Mouse (Mus musculus) lung, postnatal 4 days (tissue): ENCODE data around the gene Svs3b.
"Not testable (repeated sequence)": the region's sequence is repeated elsewhere in the genome, so short reads cannot be mapped to it uniquely, and the experiment has no call there.

Experiments
- DNase-seq, 2 experiments: peaks; one replicate each; pipeline ENCODE4 v3.0.0; 2021

Gene Svs3b

DNA sequence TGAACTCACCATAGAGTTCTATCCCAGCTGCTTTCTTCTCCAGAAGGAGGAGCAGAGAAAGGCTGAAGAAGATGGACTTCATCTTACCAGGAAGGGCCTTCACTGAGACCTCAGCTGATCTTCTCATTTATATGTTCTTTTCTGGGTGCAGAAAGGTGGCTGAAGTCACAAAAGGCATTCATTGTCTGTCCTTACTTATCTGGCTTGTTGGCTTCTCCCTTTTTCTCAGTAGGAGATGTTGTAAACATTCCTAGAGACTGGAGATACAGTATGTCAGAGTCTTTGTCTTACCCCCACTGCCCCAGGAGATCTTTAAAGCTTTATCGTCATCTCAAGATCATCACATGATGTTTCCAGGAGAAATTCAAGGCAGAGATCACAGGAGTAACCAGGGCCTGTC, at the start of gene Svs3b:
Gene Svs3b (minus strand): TSS at position 101 of the 400 bp plus-strand sequence.
- DNase-seq: not testable (repeated sequence)

DNA sequence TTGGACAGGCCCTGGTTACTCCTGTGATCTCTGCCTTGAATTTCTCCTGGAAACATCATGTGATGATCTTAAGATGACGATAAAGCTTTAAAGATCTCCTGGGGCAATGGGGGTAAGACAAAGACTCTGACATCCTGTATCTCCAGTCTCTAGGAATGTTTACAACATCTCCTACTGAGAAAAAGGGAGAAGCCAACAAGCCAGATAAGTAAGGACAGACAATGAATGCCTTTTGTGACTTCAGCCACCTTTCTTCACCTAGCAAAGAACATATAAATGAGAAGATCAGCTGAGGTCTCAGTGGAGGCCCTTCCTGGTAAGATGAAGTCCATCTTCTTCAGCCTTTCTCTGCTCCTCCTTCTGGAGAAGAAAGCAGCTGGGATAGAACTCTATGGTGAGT, 32.5 kb upstream of the Svs3b start, which contains the start of gene Svs3a:
Gene Svs3a (plus strand): TSS at position 301 of the 400 bp plus-strand sequence.
- not testable (repeated sequence) for DNase-seq

DNA sequence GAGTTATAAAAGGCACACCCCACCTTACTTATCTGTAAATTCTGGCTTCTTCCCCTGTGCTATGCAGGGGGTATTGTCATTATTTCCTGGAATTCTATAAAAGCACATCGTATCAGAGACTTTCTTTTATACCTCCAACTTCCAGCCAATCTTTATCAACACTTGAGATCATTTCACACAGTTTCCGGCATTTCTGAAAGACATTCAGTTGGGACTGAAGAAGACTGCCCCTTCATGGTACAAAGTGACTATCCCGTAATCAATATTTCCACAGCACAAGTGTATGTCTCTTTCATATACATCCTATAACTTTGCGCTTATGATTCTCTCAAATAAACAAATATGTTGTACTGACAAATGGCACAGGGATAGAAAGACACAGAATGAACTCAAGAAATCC, 21.9 kb upstream of the Svs3b start, which contains the start of gene Svs4:
Gene Svs4 (minus strand): TSS at position 101 of the 400 bp plus-strand sequence.
- no peak for DNase-seq

DNA sequence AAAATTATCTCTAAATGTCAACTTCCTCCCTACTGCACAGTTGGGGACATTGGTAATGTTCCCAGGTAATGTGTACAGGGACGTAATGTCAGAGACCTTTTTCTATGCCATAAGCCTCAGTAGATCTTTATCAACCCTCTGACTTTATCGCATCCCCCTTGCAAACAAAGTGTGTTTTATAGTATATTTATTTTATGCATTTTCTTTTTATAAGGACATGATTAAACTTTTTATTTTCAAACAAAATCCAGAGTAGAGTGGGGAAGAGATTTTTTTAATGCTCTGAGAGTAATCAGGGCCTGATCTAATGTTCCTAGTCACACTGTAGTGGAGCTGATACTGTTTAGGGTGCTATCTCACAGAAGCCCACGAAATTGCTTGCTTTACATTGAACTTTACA, 18.1 kb downstream of the Svs3b start, which contains the start of gene Svs2:
Gene Svs2 (minus strand): TSS at position 101 of the 400 bp plus-strand sequence.
- DNase-seq: no peak

DNA sequence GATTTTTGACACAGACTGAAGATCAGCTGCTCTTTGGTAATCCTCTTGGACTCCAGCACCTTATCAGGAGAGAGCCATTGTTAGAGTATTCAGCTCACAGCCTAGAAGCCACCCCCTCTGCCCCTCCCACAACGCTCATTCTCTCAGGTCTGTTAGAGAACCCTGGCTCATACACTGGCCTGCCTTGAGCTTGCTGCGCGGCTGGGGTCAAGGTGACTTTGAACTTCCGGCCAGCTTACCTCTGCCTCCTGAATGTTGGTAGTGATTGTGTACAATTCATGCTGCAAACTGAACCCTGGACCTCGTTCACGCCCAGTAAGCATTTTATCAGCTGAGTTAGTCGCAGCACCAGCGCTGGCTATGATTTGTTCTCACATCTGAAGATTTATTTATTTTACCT, 23.8 kb downstream of the Svs3b start:
- no peak for DNase-seq

DNA sequence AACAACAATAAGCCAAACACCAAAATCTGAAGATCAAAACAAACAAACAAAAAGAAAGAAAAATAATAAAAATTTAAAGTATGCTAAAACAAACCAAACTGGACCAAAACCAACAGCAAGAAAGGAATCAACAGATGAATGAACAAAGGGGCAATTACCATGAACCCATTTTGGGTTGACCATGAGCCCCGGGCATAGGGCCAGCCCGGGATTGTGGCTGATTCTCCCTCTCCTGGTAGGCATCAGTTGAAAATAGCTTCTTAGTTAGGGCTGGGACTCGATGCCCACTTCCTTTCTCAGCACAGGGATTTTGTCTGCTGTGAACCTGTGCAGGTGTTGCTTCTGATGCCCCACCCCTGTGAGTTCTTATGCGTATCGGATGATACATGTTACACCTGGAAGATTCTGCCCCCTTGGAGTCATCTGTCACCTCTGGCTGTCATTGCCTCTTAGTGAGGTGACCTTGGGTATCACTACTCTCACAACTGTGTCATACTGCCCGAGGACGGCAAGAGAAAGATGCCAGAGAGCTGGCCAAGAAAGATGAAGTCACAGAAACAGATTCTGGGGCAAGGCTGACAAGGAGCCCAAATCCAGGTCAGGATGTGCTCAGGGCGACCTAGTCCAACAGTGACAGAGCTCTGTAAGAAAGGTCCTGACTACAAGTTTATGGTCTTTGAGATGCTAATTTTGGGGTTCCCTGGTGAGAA, 27.9 kb downstream of the Svs3b start:
- DNase-seq: no peak

DNA sequence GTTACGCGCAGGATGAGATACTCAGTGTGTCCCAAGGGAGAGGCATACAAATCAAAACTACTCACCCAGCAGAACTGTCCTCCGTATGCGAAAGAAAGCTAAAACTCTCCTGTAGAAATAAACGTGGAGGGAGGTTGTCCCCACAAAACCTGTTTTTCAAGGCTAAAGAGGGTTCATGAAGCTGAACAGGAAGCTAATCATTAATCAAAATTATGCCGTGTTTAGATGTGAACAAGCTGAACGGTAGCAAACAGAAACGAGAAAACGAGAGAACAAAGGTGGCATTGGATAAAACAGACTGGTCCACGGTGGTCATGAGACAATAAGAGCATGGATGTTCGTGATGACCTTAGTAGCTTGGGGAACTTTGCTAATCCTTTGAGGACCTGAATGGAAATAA, 34.9 kb downstream of the Svs3b start, which contains the start of gene Wfdc15b:
Gene Wfdc15b (minus strand): TSS at position 139 of the 400 bp plus-strand sequence.
- DNase-seq: no peak

DNA sequence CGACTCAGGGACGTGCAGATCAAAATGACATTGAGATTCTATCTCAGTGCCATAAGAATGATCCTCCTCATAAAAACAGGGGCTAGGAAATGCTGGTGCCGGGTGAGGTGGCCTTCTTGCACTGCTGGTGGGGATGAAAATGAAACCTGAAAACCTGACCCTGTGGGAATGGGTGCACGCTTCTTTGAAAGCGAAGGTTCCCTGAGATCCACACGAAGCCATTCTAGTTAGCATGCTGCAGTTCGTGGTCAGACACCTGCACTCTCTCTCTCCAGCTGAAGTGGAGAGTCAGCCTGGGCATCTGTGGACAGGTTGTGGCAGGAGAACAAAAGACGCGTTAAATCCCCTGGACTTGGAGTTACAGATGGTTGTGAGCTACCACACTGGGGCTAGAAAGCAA, 37.1 kb downstream of the Svs3b start:
- DNase-seq: no peak

DNA sequence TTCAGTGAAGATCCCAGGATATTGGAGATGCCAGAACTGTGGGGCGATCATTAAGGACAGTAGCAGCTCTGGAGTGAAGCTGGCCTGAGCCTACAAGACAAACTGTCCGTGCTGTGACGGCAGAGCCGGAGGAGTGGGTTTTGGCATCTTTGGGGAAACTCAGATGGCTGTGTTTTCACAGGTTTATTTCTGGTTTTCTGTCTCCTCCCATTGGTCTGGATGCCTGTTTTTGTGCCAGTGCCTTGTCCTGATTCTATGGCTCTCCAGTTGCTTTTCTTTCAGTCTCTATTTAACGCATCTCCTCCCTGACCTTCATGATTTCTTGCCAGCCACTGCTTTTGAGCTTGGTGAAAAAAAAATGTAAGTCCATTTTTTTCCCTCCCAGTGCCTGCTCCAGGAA, 43.7 kb downstream of the Svs3b start:
- no peak for DNase-seq

DNA sequence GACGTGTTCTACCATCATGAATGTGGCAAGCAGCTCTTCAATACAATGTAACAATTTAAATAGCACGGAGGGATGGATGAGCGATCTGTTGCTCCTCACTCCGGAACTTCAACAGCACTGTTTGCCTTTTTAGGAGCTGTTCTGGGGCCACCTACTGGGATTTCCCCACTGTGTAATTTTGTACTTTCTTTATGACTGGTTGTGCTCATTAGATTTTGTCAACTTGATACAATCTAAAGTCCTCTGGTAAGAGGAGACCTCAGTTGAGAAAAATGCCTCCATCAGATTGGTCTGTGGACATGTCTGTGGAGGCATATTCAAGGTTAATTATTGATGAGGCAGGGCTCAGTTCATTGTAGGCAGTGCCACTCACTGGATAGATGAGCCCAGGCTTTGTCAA, 45.5 kb downstream of the Svs3b start:
- DNase-seq: no peak

DNA sequence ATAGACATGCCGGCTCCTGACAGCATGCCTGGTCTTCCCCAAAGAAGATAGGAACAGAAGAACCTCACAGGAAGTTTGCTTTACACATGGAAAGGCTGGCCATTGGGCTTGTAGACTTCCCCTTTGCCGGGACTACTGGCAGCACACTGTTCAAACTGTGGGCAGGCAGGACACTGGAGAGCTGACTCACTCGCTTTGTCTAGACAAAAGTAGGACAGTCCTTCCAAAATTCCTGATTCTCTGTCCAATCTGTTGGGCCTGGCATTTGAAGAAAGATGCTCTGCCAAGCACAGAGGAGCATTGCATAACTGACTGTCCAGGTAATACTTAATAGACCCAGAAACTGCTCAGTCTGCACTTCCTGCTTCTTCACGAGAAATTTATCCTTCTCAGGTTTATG, 49.8 kb downstream of the Svs3b start:
- no peak for DNase-seq

DNA sequence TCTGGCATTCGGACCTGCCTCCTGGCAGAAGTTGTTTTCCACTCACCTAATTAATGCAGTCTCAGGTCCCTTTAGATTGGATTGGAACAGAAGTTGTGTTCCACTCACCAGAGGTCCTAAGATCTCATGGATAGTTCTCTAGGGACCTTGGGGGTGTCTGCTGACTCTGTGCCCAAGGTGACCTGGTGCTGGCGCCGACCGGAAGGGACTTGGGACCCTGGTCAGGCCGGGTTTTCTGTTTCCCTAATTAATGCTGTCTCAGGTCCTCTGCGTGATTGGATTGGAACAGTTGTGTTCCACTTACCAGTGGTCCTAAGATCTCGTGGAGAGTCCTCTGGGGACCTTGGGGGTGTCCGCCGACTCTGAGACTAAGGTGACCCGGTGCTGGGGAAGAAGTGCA, 50.4 kb downstream of the Svs3b start:
- DNase-seq: not testable (repeated sequence)
